Mouse (Mus musculus) forebrain, embryonic 12.5 days (tissue): ENCODE measurements around the gene Zic4. TPM values are rescaled to one million over a fixed set of nuclear protein-coding genes. Genes with fewer than 3 reads are reported as not detected.
A peak's percentile ranks its signal among the peaks of the same experiment; 100 is the strongest.

Experiments used
- ATAC-seq: fragments of 200-750 bp; cut with Nextera tagmentation; 2 replicates; pipeline ENCODE4 v1.8.0; 2017; ENCODE audit warnings: moderate TSS enrichment; ENCODE audit not compliant: low FRiP score
- H3K27ac ChIP-seq: fragments of 300-500 bp; sonication (generic); 2 replicates; pipeline ENCODE4 v1.5.1; 2016; ENCODE audit warnings: mild to moderate bottlenecking
- H3K27me3 ChIP-seq: fragments of 300-500 bp; sonication (generic); 2 replicates; pipeline ENCODE4 v1.6.1; 2016; ENCODE audit warnings: mild to moderate bottlenecking
- H3K36me3 ChIP-seq: fragments of 300-500 bp; sonication (generic); replicated peaks from 2 replicates; pipeline ENCODE4 v1.6.1; 2016; ENCODE audit warnings: mild to moderate bottlenecking
- H3K4me1 ChIP-seq: fragments of 300-500 bp; sonication (generic); 2 replicates; pipeline ENCODE4 v1.6.1; 2016
- H3K4me2 ChIP-seq: fragments of 300-500 bp; sonication (generic); 2 replicates; pipeline ENCODE4 v1.6.1; 2016; ENCODE audit warnings: mild to moderate bottlenecking, moderate library complexity
- H3K4me3 ChIP-seq: fragments of 300-500 bp; sonication (generic); replicated peaks from 2 replicates; pipeline ENCODE4 v1.5.1; 2016; ENCODE audit warnings: mild to moderate bottlenecking
- H3K9ac ChIP-seq: fragments of 300-500 bp; sonication (generic); 2 replicates; pipeline ENCODE4 v1.6.1; 2016; ENCODE audit warnings: mild to moderate bottlenecking
- H3K9me3 ChIP-seq: fragments of 300-500 bp; sonication (generic); 2 replicates; pipeline ENCODE4 v1.6.1; 2016
- WGBS: fragments of 180-500 bp; shearing (Covaris S2); methylation state at CpG from one replicate; pipeline ENCODE4 v1.1.7; 2016; 5-methylcytosine and 5-hydroxymethylcytosine counted together
- polyA plus RNA-seq: library from polyadenylated mRNA; unstranded; fragments of >200 nt; fragmentation: Nextera tagmentation; extraction: Ambion mirVana; gene quantifications from 2 replicates; pipeline ENCODE4 v1.2.1, GENCODE M21; 2016

Zic4 gene
- polyA plus RNA-seq, 1 experiment from 2014 or later, result 56.4 TPM

DNA sequence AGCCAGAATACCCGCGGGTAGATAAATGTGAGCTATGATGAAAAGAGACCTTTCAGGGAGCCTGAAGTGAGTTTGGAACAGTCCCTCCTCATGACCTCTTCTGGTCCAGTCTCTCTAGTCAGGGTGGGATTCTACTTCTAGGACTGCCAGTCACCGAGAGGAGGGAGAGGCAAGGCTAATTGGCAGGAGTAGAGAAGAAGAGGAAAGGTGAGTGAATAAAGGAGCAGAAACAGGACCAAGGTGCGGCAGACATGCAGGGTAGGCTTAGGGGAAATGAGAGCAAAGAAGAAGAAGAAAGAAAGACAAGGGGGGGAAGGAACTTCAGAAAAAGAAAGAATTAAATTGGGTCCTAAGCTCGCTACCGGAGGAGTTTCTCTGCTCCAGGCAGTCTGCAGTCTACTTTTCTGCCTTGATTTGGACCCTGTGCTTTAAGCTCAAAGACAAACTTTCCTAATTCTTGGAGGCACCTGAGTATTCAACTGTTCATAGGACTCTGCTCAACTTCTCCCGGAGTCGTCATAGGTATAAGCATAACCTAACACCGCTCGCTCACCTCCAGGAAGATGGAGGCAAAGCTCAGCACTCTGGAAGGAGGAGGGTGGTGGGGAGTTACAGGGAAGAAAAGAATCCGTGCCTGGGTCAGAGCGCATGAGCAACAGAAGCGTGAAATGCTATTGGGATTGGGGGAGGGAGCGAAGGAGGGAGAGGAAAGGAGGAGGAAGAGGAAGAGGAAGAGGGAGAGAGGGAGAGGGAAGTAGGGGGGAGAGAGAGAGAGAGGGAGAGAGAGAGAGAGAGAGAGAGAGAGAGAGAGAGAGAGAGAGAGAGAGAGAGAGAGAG lies 15.0 kb downstream of the Zic4 start:
- no peaks in the 10 kb centered on the region for H3K36me3 ChIP-seq
- peak overlapping the region; percentile 57 for H3K4me3 ChIP-seq
- peak; percentile 47 for ATAC-seq
- WGBS, result 3% methylated on average over 14 of the region's 14 CpGs
- no peaks in the 10 kb centered on the region for H3K9me3 ChIP-seq
- H3K4me2 ChIP-seq, result peak overlapping the region; percentile 81
- peaks cover 31% of the 10 kb centered on the region for H3K4me1 ChIP-seq
- peaks cover 86% of the 10 kb centered on the region for H3K27me3 ChIP-seq
- H3K9ac ChIP-seq, result peak overlapping the region; percentile 71; the same call in 1 of the 2 replicates
- H3K27ac ChIP-seq, result peak overlapping the region; percentile 93

DNA sequence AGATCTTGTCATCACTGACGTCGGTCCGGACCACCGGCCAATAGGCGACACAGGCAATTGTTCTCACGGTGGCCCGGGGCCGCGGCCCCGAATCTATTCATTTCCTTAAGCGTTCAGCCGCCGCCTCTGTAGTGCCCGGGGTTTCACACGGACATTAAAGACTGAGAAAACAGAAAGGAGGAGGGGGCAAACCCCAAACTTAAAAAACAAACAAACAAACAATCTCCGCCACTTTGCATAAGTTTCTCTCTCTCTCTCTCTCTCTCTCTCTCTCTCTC lies 15.6 kb downstream of the Zic4 start:
- Histone ChIP-seq H3K9ac (peak overlapping the region; percentile 71; the same call in 1 of the 2 replicates), H3K27me3 (peaks cover 86% of the 10 kb centered on the region), H3K9me3 (no peaks in the 10 kb centered on the region), H3K27ac (peak overlapping the region; percentile 93), H3K4me3 (peak overlapping the region; percentile 57), H3K4me1 (peaks cover 37% of the 10 kb centered on the region), H3K4me2 (peak overlapping the region; percentile 81), H3K36me3 (no peaks in the 10 kb centered on the region)
- WGBS, result 0% methylated on average over 14 of the region's 16 CpGs
- peak; percentile 63 for ATAC-seq

- no peaks in the 10 kb centered on the region for H3K36me3 ChIP-seq
- peak overlapping the region; percentile 93 for H3K27ac ChIP-seq
- peak; percentile 15; the same call in 1 of the 2 replicates for ATAC-seq
- WGBS, result 1% methylated on average over 48 of the region's 48 CpGs
- H3K4me3 ChIP-seq, result peak overlapping the region; percentile 57
- H3K4me2 ChIP-seq, result peak overlapping the region; percentile 81
- peak overlapping the region; percentile 71 for H3K9ac ChIP-seq
- H3K4me1 ChIP-seq, result peaks cover 41% of the 10 kb centered on the region
- peaks cover 89% of the 10 kb centered on the region for H3K27me3 ChIP-seq
- H3K9me3 ChIP-seq, result no peaks in the 10 kb centered on the region
These were observed 16.4 kb downstream of the Zic4 start for GRCm38 (mm10) chr9:91378411-91379299.

DNA sequence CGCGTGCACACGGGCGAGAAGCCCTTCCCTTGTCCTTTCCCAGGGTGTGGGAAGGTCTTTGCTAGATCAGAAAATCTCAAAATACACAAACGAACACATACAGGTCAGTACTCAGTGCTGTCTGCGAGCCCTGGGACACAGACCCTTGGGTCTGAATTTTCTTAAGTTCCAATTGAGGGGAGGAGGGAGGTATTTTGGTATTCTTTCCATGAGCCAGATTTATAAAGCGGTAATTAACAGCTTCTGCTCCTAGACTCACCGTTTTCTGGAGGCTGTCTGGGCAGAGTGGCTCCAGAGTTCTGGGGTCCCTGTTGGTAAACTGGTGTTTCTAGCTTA lies 17.1 kb downstream of the Zic4 start:
- Histone ChIP-seq H3K4me1 (peaks cover 47% of the 10 kb centered on the region), H3K4me2 (peak overlapping the region; percentile 81), H3K4me3 (peak overlapping the region; percentile 57), H3K36me3 (no peaks in the 10 kb centered on the region), H3K27me3 (peaks cover 89% of the 10 kb centered on the region), H3K9ac (peak overlapping the region; percentile 71), H3K27ac (peak overlapping the region; percentile 93), H3K9me3 (no peaks in the 10 kb centered on the region)
- no peak for ATAC-seq
- WGBS, result 1% methylated on average over 8 of the region's 8 CpGs

- no peak for ATAC-seq
- H3K4me1 ChIP-seq, result peaks cover 51% of the 10 kb centered on the region
- peak overlapping the region; percentile 93 for H3K27ac ChIP-seq
- no peaks in the 10 kb centered on the region for H3K9me3 ChIP-seq
- WGBS, result 2% methylated on average over 10 of the region's 10 CpGs
- peak overlapping the region; percentile 71 for H3K9ac ChIP-seq
- peak overlapping the region; percentile 81 for H3K4me2 ChIP-seq
- H3K36me3 ChIP-seq, result no peaks in the 10 kb centered on the region
- H3K27me3 ChIP-seq, result peaks cover 90% of the 10 kb centered on the region
- peak overlapping the region; percentile 57 for H3K4me3 ChIP-seq
These were observed 17.7 kb downstream of the Zic4 start for GRCm38 (mm10) chr9:91379781-91380457.

- no peak for ATAC-seq
- H3K4me2 ChIP-seq, result peak overlapping the region; percentile 81
- H3K36me3 ChIP-seq, result no peaks in the 10 kb centered on the region
- peaks cover 56% of the 10 kb centered on the region for H3K4me1 ChIP-seq
- peak overlapping the region; percentile 57 for H3K4me3 ChIP-seq
- H3K9me3 ChIP-seq, result no peaks in the 10 kb centered on the region
- H3K27me3 ChIP-seq, result peaks cover 91% of the 10 kb centered on the region
- H3K9ac ChIP-seq, result peak overlapping the region; percentile 71
- peak overlapping the region; percentile 93 for H3K27ac ChIP-seq
- under 1% methylated on average over 9 of the region's 9 CpGs for WGBS
These were observed 18.3 kb downstream of the Zic4 start for GRCm38 (mm10) chr9:91380458-91380914.

- H3K4me2 ChIP-seq, result peak overlapping the region; percentile 81
- peak overlapping the region; percentile 57 for H3K4me3 ChIP-seq
- H3K27me3 ChIP-seq, result peaks cover 88% of the 10 kb centered on the region
- H3K9ac ChIP-seq, result peak overlapping the region; percentile 89
- no peaks in the 10 kb centered on the region for H3K36me3 ChIP-seq
- under 1% methylated on average over 67 of the region's 76 CpGs for WGBS
- H3K27ac ChIP-seq, result peak overlapping the region; percentile 94
- H3K4me1 ChIP-seq, result peaks cover 63% of the 10 kb centered on the region
- no peaks in the 10 kb centered on the region for H3K9me3 ChIP-seq
- peak; percentile 37 for ATAC-seq
These were observed 19.3 kb downstream of the Zic4 start for GRCm38 (mm10) chr9:91381284-91382110.

GRCm38 (mm10) chr9:91382111-91382379 lies 19.8 kb downstream of the Zic4 start:
- H3K4me2 ChIP-seq, result peak overlapping the region; percentile 81
- no peaks in the 10 kb centered on the region for H3K36me3 ChIP-seq
- WGBS, result 4% methylated on average over 2 of the region's 2 CpGs
- ATAC-seq, result no peak
- H3K4me3 ChIP-seq, result peak overlapping the region; percentile 57
- H3K9ac ChIP-seq, result peak overlapping the region; percentile 89
- peak overlapping the region; percentile 94 for H3K27ac ChIP-seq
- no peaks in the 10 kb centered on the region for H3K9me3 ChIP-seq
- peaks cover 86% of the 10 kb centered on the region for H3K27me3 ChIP-seq
- peaks cover 62% of the 10 kb centered on the region for H3K4me1 ChIP-seq

- ATAC-seq, result no peak
- H3K27me3 ChIP-seq, result peaks cover 86% of the 10 kb centered on the region
- peak overlapping the region; percentile 89 for H3K9ac ChIP-seq
- no peaks in the 10 kb centered on the region for H3K36me3 ChIP-seq
- H3K4me1 ChIP-seq, result peaks cover 68% of the 10 kb centered on the region
- peak overlapping the region; percentile 94 for H3K27ac ChIP-seq
- no peaks in the 10 kb centered on the region for H3K9me3 ChIP-seq
- WGBS, result 3% methylated on average over 24 of the region's 24 CpGs
- H3K4me2 ChIP-seq, result peak overlapping the region; percentile 81
- H3K4me3 ChIP-seq, result peak overlapping the region; percentile 57
These were observed 20.4 kb downstream of the Zic4 start for GRCm38 (mm10) chr9:91382471-91383255.

DNA sequence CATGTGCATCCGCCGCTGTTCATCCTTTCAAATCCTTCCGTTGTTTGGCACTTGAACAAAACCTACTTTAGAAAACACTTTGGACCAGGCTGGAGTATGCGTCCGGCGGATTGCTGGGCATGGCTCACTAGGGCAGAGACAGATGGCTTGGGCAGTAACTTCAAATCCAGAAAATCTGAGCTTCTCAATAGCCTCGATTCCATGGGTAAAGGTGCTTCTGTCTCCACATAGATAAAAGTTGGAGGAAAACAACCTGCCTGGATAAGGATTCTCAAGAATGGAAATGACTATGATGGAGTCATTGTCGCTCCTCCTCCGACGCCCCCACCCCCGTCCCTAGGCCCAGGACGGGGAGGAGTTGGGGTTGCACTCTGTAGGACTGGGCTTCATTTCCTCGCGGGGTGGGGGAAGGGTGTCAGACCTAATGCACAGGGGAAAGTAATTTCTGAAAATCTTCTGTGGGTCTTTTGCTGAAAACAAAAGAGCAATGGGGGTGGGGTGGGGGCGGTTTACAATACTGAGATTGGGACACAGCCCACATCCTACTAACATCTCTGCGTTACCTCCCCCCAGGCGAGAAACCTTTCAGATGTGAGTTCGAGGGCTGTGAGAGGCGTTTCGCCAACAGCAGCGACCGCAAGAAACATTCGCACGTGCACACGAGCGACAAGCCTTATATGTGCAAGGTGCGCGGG lies 21.4 kb downstream of the Zic4 start:
- Histone ChIP-seq H3K9me3 (no peaks in the 10 kb centered on the region), H3K9ac (peak overlapping the region; percentile 89), H3K27me3 (peaks cover 84% of the 10 kb centered on the region), H3K4me3 (peak overlapping the region; percentile 57), H3K4me1 (peaks cover 60% of the 10 kb centered on the region), H3K4me2 (peak overlapping the region; percentile 81), H3K36me3 (no peaks in the 10 kb centered on the region), H3K27ac (peak overlapping the region; percentile 94)
- 2% methylated on average over 28 of the region's 28 CpGs for WGBS
- ATAC-seq, result peak; percentile 52
